Comparison of ENCODE assay signal across 20 mouse cellular contexts in genomic region chr2:73958342-73958741, GRCm38 (mm10). TPM values are rescaled to one million over a fixed set of nuclear protein-coding genes. Genes with fewer than 3 reads are reported as not detected.
A peak's percentile ranks its signal among the peaks of the same experiment; 100 is the strongest.
DNase-seq lines count a peak whose midpoint lies in the region; ATAC-seq and TF ChIP-seq lines count a peak whose summit lies in the region.
"Had no signal": no experiment of that assay in that cellular context is flagged by ENCODE, and none has a peak within 500 bp of the region (broad histone marks: within the 10 kb centered on the region; RNA-seq: fewer than 3 reads in every experiment).

No protein-coding gene starts in this region.

- no peak overlapping the region for H3K4me3 ChIP-seq in forebrain, postnatal 0 days (ENCODE audit: low read depth, low read length)
- H3K4me3 ChIP-seq in forebrain, embryonic 16.5 days (replicated peaks; ENCODE audit: low read length) = no peak overlapping the region
- no peak overlapping the region for H3K4me3 ChIP-seq in kidney, adult 2 months (ENCODE audit: insufficient read depth, low read depth, low read length)
- H3K4me3 ChIP-seq in kidney, embryonic 16.5 days (ENCODE audit: low read length) = no peak overlapping the region
- H3K4me3 ChIP-seq: embryonic facial prominence, embryonic 13.5 days; forebrain, embryonic 13.5 days; heart, embryonic 10.5 days; hindbrain, embryonic 13.5 days had no signal

- no peak for TF ChIP-seq CTCF in forebrain, postnatal 0 days (IDR thresholded peaks at IDR 0.05; ENCODE audit: low read depth)
- TF ChIP-seq CTCF in kidney, adult 2 months (conservative IDR thresholded peaks at IDR 0.05; ENCODE audit: insufficient read depth, insufficient read length, low read depth, low read length) = no peak

- no peak overlapping the region for H3K4me2 ChIP-seq in forebrain, postnatal 0 days (ENCODE audit: low read depth)
- H3K4me2 ChIP-seq in forebrain, embryonic 16.5 days (ENCODE audit: low read length) = no peak overlapping the region
- H3K4me2 ChIP-seq in kidney, embryonic 16.5 days (replicated peaks; ENCODE audit: low read depth, low read length) = no peak overlapping the region
- H3K4me2 ChIP-seq: embryonic facial prominence, embryonic 13.5 days; forebrain, embryonic 13.5 days; hindbrain, embryonic 13.5 days had no signal

- H3K36me3 ChIP-seq in forebrain, postnatal 0 days (ENCODE audit: insufficient read depth) = no peaks in the 10 kb centered on the region
- no peaks in the 10 kb centered on the region for H3K36me3 ChIP-seq in forebrain, embryonic 16.5 days (ENCODE audit: control insufficient read depth, insufficient read depth)
- no peaks in the 10 kb centered on the region for H3K36me3 ChIP-seq in kidney, adult 2 months (ENCODE audit: control insufficient read depth, insufficient read depth, low read length)
- no peaks in the 10 kb centered on the region for H3K36me3 ChIP-seq in kidney, embryonic 16.5 days (ENCODE audit: insufficient read depth, low read length)
- H3K36me3 ChIP-seq: embryonic facial prominence, embryonic 13.5 days; heart, embryonic 10.5 days; hindbrain, embryonic 13.5 days had no signal

- WGBS in forebrain, postnatal 0 days = 41% methylated on average over 6 of the region's 6 CpGs
- WGBS in forebrain, embryonic 16.5 days = 38% methylated on average over 6 of the region's 6 CpGs
- WGBS in kidney, adult 2 months = 51% methylated on average over 6 of the region's 6 CpGs
- 64% methylated on average over 6 of the region's 6 CpGs for WGBS in kidney, embryonic 16.5 days

- DNase-seq in forebrain, postnatal 0 days = peak; percentile 5
- peak; percentile 58 for DNase-seq in kidney, adult 2 months
- peak; percentile 21 for DNase-seq in kidney, postnatal 14 days
- no peak for DNase-seq in layer of hippocampus, adult 9-11 months
- DNase-seq: adrenal gland, adult 8-10 months; adrenal gland, postnatal 36 days; cerebellum, adult 11 months; cerebellum, adult 8-10 months; cerebellum, postnatal 25 days; gastrocnemius, postnatal 10 days; heart, adult 18-20 months; heart, postnatal 10 days; heart, postnatal 4 days had no signal

- H3K9ac ChIP-seq in forebrain, postnatal 0 days = no peak overlapping the region
- no peak overlapping the region for H3K9ac ChIP-seq in forebrain, embryonic 16.5 days (replicated peaks; ENCODE audit: low read depth, low read length)
- no peak overlapping the region for H3K9ac ChIP-seq in kidney, embryonic 16.5 days (replicated peaks; ENCODE audit: low read length)
- H3K9ac ChIP-seq: embryonic facial prominence, embryonic 13.5 days; forebrain, embryonic 13.5 days; hindbrain, embryonic 13.5 days had no signal

- no peaks in the 10 kb centered on the region for H3K4me1 ChIP-seq in forebrain, postnatal 0 days (ENCODE audit: insufficient read depth)
- 0 out of 2 replicates have a peak, but pooled peaks cover 3% of the 10 kb centered on the region for H3K4me1 ChIP-seq in forebrain, embryonic 16.5 days (replicated peaks; ENCODE audit: control insufficient read depth, insufficient read depth, low read length)
- peaks cover 3% of the 10 kb centered on the region; the same call in 1 of the 2 replicates for H3K4me1 ChIP-seq in kidney, adult 2 months (ENCODE audit: control insufficient read depth, insufficient read depth, low read length)
- peaks cover 2% of the 10 kb centered on the region; the same call in 1 of the 2 replicates for H3K4me1 ChIP-seq in kidney, embryonic 16.5 days (ENCODE audit: insufficient read depth, low read length)
- H3K4me1 ChIP-seq: heart, embryonic 10.5 days; hindbrain, embryonic 13.5 days had no signal

- no peak for TF ChIP-seq POLR2A in kidney, adult 2 months (IDR thresholded peaks at IDR 0.05; ENCODE audit: low read depth, low read length)

- H3K27ac ChIP-seq in forebrain, postnatal 0 days (ENCODE audit: low read depth, low read length) = no peak overlapping the region
- H3K27ac ChIP-seq in forebrain, embryonic 16.5 days (ENCODE audit: low read length) = no peak overlapping the region
- no peak overlapping the region for H3K27ac ChIP-seq in kidney, adult 2 months (ENCODE audit: insufficient read depth, low read depth, low read length)
- no peak overlapping the region for H3K27ac ChIP-seq in kidney, embryonic 16.5 days (ENCODE audit: low read length)
- H3K27ac ChIP-seq: embryonic facial prominence, embryonic 13.5 days; forebrain, embryonic 13.5 days; heart, embryonic 10.5 days; hindbrain, embryonic 13.5 days had no signal

- no peaks in the 10 kb centered on the region for H3K9me3 ChIP-seq in forebrain, postnatal 0 days (ENCODE audit: low read length)
- no peaks in the 10 kb centered on the region for H3K9me3 ChIP-seq in forebrain, embryonic 16.5 days (ENCODE audit: control insufficient read depth, low read length)
- H3K9me3 ChIP-seq in kidney, embryonic 16.5 days (ENCODE audit: low read length) = no peaks in the 10 kb centered on the region
- H3K9me3 ChIP-seq: embryonic facial prominence, embryonic 13.5 days; forebrain, embryonic 13.5 days; heart, embryonic 10.5 days; hindbrain, embryonic 13.5 days had no signal

- H3K27me3 ChIP-seq in forebrain, postnatal 0 days (ENCODE audit: insufficient read depth, low read length) = no peaks in the 10 kb centered on the region
- H3K27me3 ChIP-seq in forebrain, embryonic 16.5 days (replicated peaks; ENCODE audit: control insufficient read depth, insufficient read depth, low read length) = no peaks in the 10 kb centered on the region
- H3K27me3 ChIP-seq in kidney, adult 2 months (replicated peaks; ENCODE audit: control insufficient read depth, insufficient read depth, low read length) = no peaks in the 10 kb centered on the region
- no peaks in the 10 kb centered on the region for H3K27me3 ChIP-seq in kidney, embryonic 16.5 days (ENCODE audit: insufficient read depth, low read length)
- H3K27me3 ChIP-seq: CH12.LX; embryonic facial prominence, embryonic 13.5 days; forebrain, embryonic 13.5 days; hindbrain, embryonic 13.5 days had no signal

- no peak for ATAC-seq in forebrain, postnatal 0 days
- ATAC-seq in forebrain, embryonic 16.5 days = no peak
- ATAC-seq in kidney, embryonic 16.5 days (ENCODE audit: low FRiP score, low TSS enrichment) = no peak
- ATAC-seq: forebrain, embryonic 13.5 days had no signal

RNA-seq across cellular contexts. Expression of gene Atp5g3, which starts 47.2 kb away (rescaled TPM):
- total RNA-seq in forebrain, postnatal 0 days (2014; rRNA removed) = 301 and 309 TPM in 2 replicates
- polyA plus RNA-seq in forebrain, postnatal 0 days (2015; fragmentation: Nextera tagmentation; extraction: Ambion mirVana) = 1,154 and 1,215 TPM in 2 replicates
- polyA plus RNA-seq in forebrain, embryonic 16.5 days (2015; fragmentation: Nextera tagmentation; extraction: Ambion mirVana) = 848 and 855 TPM in 2 replicates
- polyA plus RNA-seq in kidney, adult 2 months (2012; rRNA removed) = 1,531 and 1,803 TPM in 2 replicates
- 1,452 and 1,475 TPM in 2 replicates for polyA plus RNA-seq in kidney, embryonic 16.5 days (2015; fragmentation: Nextera tagmentation; extraction: Ambion mirVana)
